Mouse (Mus musculus): Measurements from ENCODE around the gene Olfr1128.
"Not testable (repeated sequence)": the region's sequence is repeated elsewhere in the genome, so short reads cannot be mapped to it uniquely, and the experiment has no call there.

Gene Olfr1128

GRCm38 (mm10) chr2:87545442-87545841 is at the start of gene Olfr1128:
Gene Olfr1128 (minus strand): TSS chr2:87545542.
- no peak for DNase-seq (ENCODE audit: low read depth)

GRCm38 (mm10) chr2:87573602-87574001 is 28.3 kb upstream of the Olfr1128 start, which contains the start of gene Olfr1129:
Gene Olfr1129 (plus strand): TSS chr2:87573902.
- not testable (repeated sequence) for DNase-seq (ENCODE audit: low read depth)

GRCm38 (mm10) chr2:87534826-87535225 is 10.5 kb downstream of the Olfr1128 start:
- DNase-seq (ENCODE audit: low read depth), result no peak

- DNase-seq (ENCODE audit: low read depth), result no peak
These were observed 13.8 kb downstream of the Olfr1128 start, which contains the start of gene Olfr153 for GRCm38 (mm10) chr2:87531496-87531895. Gene Olfr153 (plus strand): TSS chr2:87531796.

- not testable (repeated sequence) for DNase-seq (ENCODE audit: low read depth)
These were observed 19.3 kb downstream of the Olfr1128 start for GRCm38 (mm10) chr2:87525899-87526616.

- DNase-seq (ENCODE audit: low read depth), result no peak
These were observed 24.7 kb downstream of the Olfr1128 start for GRCm38 (mm10) chr2:87520651-87521050.

- DNase-seq (ENCODE audit: low read depth), result no peak
These were observed 28.8 kb downstream of the Olfr1128 start for GRCm38 (mm10) chr2:87516581-87516980.

GRCm38 (mm10) chr2:87515457-87516060 is 29.8 kb downstream of the Olfr1128 start:
- DNase-seq (ENCODE audit: low read depth), result no peak

- DNase-seq (ENCODE audit: low read depth), result no peak
These were observed 30.3 kb downstream of the Olfr1128 start for GRCm38 (mm10) chr2:87515046-87515445.

GRCm38 (mm10) chr2:87506265-87506664 is 39.1 kb downstream of the Olfr1128 start, which contains the start of gene Pramel6:
Gene Pramel6 (plus strand): TSS chr2:87506565.
- DNase-seq (ENCODE audit: low read depth), result no peak

- DNase-seq (ENCODE audit: low read depth), result not testable (repeated sequence)
These were observed 48.3 kb downstream of the Olfr1128 start, which contains the start of gene Pramel7 for GRCm38 (mm10) chr2:87496993-87497392. Gene Pramel7 (minus strand): TSS chr2:87497093.

Measured in c-Kit-positive CD71-positive TER-119-negative erythroid progenitor cells, embryonic 14.5 days (primary cell).